Mouse (Mus musculus) small intestine, adult 2 months (tissue): Measurements from ENCODE around the gene Lsm2.

Experiments used
- CTCF ChIP-seq: fragments of 200-500 bp; IDR thresholded peaks from 2 replicates; pipeline ENCODE4 v1.5.1; 2012; ENCODE audit warnings: low read depth, mild to moderate bottlenecking, control low read depth, inconsistent platforms, low read length, moderate library complexity, mixed read lengths; ENCODE audit not compliant: insufficient replicate concordance, insufficient read length; ENCODE audit errors: extremely low read depth
- POLR2A ChIP-seq: fragments of 200-500 bp; IDR thresholded peaks from 2 replicates; pipeline ENCODE4 v1.6.1; 2012; ENCODE audit warnings: low read depth, mild to moderate bottlenecking, control low read depth, inconsistent platforms, low read length, moderate library complexity

DNA sequence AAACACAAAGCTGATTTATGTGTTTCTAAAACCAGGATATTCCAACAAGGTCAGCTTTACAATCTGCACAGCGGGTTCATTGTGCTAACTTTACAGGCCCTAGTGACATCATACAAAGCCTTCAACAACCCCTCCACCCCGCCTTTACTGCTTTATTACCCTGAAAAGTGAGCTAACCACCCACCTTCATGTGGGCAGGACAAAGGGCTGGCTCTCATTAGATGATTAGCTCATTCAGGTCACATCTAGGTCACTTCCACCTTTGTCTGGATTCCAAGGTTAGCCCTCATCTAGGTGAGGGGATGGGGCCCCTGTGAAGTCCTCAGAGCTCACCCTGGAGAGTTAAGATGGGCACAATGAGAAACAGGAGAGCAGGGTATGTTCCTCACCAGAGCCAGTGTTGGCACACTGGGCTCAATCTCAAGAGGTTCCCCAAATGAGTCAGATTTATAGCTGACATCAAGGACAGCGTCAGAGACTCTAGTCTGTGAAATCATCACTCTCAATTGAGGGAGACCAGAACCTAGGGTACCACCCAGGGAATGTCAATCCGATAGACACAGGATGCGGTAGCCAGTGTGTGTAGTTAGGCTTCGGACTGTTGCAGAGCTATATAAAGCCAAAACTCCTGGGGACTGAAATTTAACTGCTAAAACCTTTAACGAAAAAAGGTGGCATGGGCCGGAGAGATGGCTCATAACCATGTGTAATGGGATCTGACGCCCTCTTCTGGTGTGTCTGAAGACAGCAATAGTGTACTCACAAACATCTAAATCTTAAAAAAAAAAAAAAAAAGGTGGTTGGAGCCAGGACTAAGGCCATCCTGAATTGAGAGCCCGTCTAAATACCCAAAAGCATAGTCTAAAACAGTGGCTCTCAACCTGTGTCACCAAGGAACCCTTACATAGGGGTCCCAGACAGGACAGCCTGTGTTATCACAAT lies 30.9 kb upstream of the Lsm2 start:
- no peak for TF ChIP-seq CTCF
- no peak for TF ChIP-seq POLR2A
